Mouse (Mus musculus): ENCODE measurements around the gene Fibcd1.

DNA sequence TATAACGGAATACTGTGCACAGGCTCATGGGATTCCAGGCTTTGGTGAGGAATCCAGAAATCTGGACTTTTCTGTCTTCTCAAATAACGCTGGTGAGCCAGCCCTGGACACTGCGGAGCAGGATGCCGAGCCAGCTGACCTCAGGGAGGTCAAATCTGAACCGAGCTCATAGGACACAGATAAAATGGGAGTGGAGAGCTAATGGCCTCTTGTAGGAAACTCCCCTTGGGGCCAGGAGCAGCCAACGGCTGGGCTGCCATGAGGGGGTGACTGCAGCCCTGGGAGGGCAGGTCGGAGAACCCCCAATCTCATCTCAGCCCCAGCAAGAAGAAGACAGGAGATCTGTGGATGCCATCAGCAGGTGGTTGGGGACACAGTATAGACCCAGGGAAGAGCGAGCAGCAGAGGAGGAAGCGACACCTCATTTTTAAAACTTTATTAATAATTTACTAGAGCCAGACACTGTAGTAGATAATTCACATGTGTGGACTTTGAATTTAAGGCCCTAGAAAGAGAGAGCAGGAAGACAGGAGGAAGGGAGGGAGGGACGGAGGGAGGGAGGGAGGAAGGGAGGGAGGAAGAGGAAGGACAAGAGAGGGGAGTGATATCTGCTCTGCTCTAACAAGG lies 22.8 kb upstream of the Fibcd1 start:
- TF ChIP-seq CTCF (IDR thresholded peaks at IDR 0.05; ENCODE audit: extremely low read depth, insufficient read depth, low read length) (no peak), POLR2A (IDR thresholded peaks at IDR 0.05; ENCODE audit: extremely low read depth, insufficient read depth, low read length) (no peak)
